Mouse (Mus musculus) heart, embryonic 12.5 days (tissue): Measurements from ENCODE around the gene Vstm2a. TPM values are rescaled to one million over a fixed set of nuclear protein-coding genes. Genes with fewer than 3 reads are reported as not detected.

Source experiments
- ATAC-seq: fragments of 200-750 bp; cut with Nextera tagmentation; 2 replicates; pipeline ENCODE4 v1.8.0; 2017; ENCODE audit warnings: moderate TSS enrichment, moderate library complexity; ENCODE audit not compliant: insufficient number of reproducible peaks, low FRiP score
- H3K27ac ChIP-seq: fragments of 300-500 bp; sonication (generic); 2 replicates; pipeline ENCODE4 v1.5.1; 2016; ENCODE audit warnings: mild to moderate bottlenecking, moderate library complexity; ENCODE audit not compliant: poor library complexity, severe bottlenecking
- H3K27me3 ChIP-seq: fragments of 300-500 bp; sonication (generic); replicated peaks from 2 replicates; pipeline ENCODE4 v1.6.1; 2016; ENCODE audit warnings: mild to moderate bottlenecking, moderate library complexity
- H3K36me3 ChIP-seq: fragments of 300-500 bp; sonication (generic); 2 replicates; pipeline ENCODE4 v1.6.1; 2016; ENCODE audit warnings: mild to moderate bottlenecking, moderate library complexity
- H3K4me1 ChIP-seq: fragments of 300-500 bp; sonication (generic); replicated peaks from 2 replicates; pipeline ENCODE4 v1.6.1; 2016; ENCODE audit warnings: mild to moderate bottlenecking
- H3K4me2 ChIP-seq: fragments of 300-500 bp; sonication (generic); 2 replicates; pipeline ENCODE4 v1.6.1; 2016; ENCODE audit warnings: mild to moderate bottlenecking, moderate library complexity
- H3K4me3 ChIP-seq: fragments of 300-500 bp; sonication (generic); 2 replicates; pipeline ENCODE4 v1.5.1; 2016; ENCODE audit warnings: mild to moderate bottlenecking
- H3K9ac ChIP-seq: fragments of 300-500 bp; sonication (generic); 2 replicates; pipeline ENCODE4 v1.6.1; 2016; ENCODE audit warnings: mild to moderate bottlenecking, moderate library complexity
- H3K9me3 ChIP-seq: fragments of 300-500 bp; sonication (generic); replicated peaks from 2 replicates; pipeline ENCODE4 v1.6.1; 2016; ENCODE audit warnings: mild to moderate bottlenecking, moderate library complexity
- WGBS: fragments of 180-500 bp; shearing (Covaris S2); methylation state at CpG from one replicate; pipeline ENCODE4 v1.1.7; 2016; 5-methylcytosine and 5-hydroxymethylcytosine counted together
- polyA plus RNA-seq: library from polyadenylated mRNA; unstranded; fragments of >200 nt; fragmentation: Nextera tagmentation; extraction: Ambion mirVana; gene quantifications from 2 replicates; pipeline ENCODE4 v1.2.1, GENCODE M21; 2016

The Vstm2a gene
- polyA plus RNA-seq, 1 experiment from 2014 or later = not detected

DNA sequence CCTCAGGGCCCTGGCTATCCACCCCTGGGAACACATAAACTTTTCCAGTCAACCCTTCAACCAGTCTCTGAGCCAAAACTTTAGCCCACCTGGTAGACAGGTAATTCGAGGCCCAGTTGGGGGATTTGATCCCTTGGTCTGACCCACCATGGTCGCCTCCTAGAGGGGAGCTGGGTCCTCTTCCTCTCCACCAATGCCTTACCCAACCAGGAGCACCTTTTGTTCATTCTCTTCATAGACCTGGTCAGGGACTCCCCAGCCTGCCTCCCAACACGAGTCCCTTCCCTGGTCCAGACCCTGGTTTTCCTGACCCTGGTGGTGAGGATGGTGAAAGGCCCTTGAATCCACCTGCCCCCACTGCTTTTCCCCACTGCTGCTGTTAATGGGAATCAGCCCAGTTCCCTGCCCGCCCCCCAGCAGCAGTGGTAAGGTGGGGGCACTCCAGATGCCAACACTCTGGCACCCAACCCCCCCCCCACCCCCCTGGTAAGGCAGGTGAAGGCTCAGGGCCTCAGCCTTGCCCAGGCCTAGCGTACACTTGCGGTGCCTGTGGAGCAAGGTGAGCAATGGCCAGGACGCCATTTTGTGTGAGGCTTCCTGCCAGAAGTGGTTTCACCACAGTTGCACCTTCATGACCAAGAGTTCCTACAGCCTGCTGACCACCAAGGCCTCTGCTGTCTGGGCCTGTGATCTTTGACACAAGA is 182.2 kb downstream of the Vstm2a start:
- no peak overlapping the region for H3K4me2 ChIP-seq
- 78% methylated on average over 7 of the region's 7 CpGs for WGBS
- no peaks in the 10 kb centered on the region for H3K4me1 ChIP-seq
- no peak overlapping the region for H3K9ac ChIP-seq
- H3K9me3 ChIP-seq = no peaks in the 10 kb centered on the region; the same call in 1 of the 2 replicates
- H3K27ac ChIP-seq = no peak overlapping the region
- no peaks in the 10 kb centered on the region for H3K36me3 ChIP-seq
- no peak overlapping the region for H3K4me3 ChIP-seq
- 0 out of 2 replicates have a peak, but pooled peaks have one; percentile 9 for ATAC-seq
- H3K27me3 ChIP-seq = no peaks in the 10 kb centered on the region
